Mouse (Mus musculus) lung, adult 2 months (tissue): Measurements from ENCODE around the gene Frat2. TPM values are rescaled to one million over a fixed set of nuclear protein-coding genes. Genes with fewer than 3 reads are reported as not detected.
A peak's percentile ranks its signal among the peaks of the same experiment; 100 is the strongest.

Experiments used
- DNase-seq: peaks from one replicate; pipeline ENCODE4 v3.0.0; 2022
- H3K4me1 ChIP-seq: fragments of 200-500 bp; 2 replicates; pipeline ENCODE4 v1.6.1; 2011; ENCODE audit warnings: low read length; ENCODE audit not compliant: control insufficient read depth, insufficient read depth
- H3K4me3 ChIP-seq: fragments of 200-500 bp; replicated peaks from 2 replicates; pipeline ENCODE3; 2011; ENCODE audit warnings: low read depth, mild to moderate bottlenecking, control low read depth, low read length; ENCODE audit errors: extremely low read depth
- CTCF ChIP-seq: fragments of 200-500 bp; IDR thresholded peaks from 2 replicates; pipeline ENCODE4 v1.5.1; 2011; ENCODE audit warnings: mild to moderate bottlenecking, low read length, control low read depth; ENCODE audit not compliant: insufficient read depth
- POLR2A ChIP-seq: fragments of 200-500 bp; IDR thresholded peaks from 2 replicates; pipeline ENCODE4 v1.6.1; 2011; ENCODE audit warnings: low read depth, mild to moderate bottlenecking, control low read depth, low read length, borderline replicate concordance; ENCODE audit errors: extremely low read depth
- WGBS: fragments of 180-500 bp; shearing (Covaris S2); methylation state at CpG from one replicate; pipeline ENCODE4 v1.1.7; 2018; 5-methylcytosine and 5-hydroxymethylcytosine counted together
- polyA plus RNA-seq: library from polyadenylated mRNA; depleted of rRNA; stranded (reverse); fragments of >200 nt; gene quantifications from 2 replicates; pipeline ENCODE4 v1.2.3, GENCODE M21; 2012

Frat2 gene
- polyA plus RNA-seq, 1 experiment: 3.3 TPM

GRCm38 (mm10) chr19:41846366-41847090 lies 1.4 kb downstream of the Frat2 start:
- 15% methylated on average over 21 of the region's 21 CpGs for WGBS
- H3K4me3 ChIP-seq: peak overlapping the region; percentile 75
- TF ChIP-seq CTCF (no peak), POLR2A (no peak)
- peak; percentile 19 for DNase-seq
- peaks cover 4% of the 10 kb centered on the region; the same call in 1 of the 2 replicates for H3K4me1 ChIP-seq

GRCm38 (mm10) chr19:41844345-41844744 lies 3.6 kb downstream of the Frat2 start:
- no peak for DNase-seq
- TF ChIP-seq CTCF: no peak
- no peak for TF ChIP-seq POLR2A
- Histone ChIP-seq H3K4me1 (peaks cover 4% of the 10 kb centered on the region; the same call in 1 of the 2 replicates), H3K4me3 (no peak overlapping the region)
- 90% methylated on average over 6 of the region's 6 CpGs for WGBS

- no peak for TF ChIP-seq POLR2A
- TF ChIP-seq CTCF: no peak
- 79% methylated on average over 4 of the region's 4 CpGs for WGBS
Observed at GRCm38 (mm10) chr19:41842706-41843105, 5.2 kb downstream of the Frat2 start.

GRCm38 (mm10) chr19:41842196-41842595 lies 5.7 kb downstream of the Frat2 start:
- TF ChIP-seq POLR2A (no peak), CTCF (no peak)
- H3K4me3 ChIP-seq: no peak overlapping the region
- WGBS: 75% methylated on average over 4 of the region's 4 CpGs
- peaks cover 4% of the 10 kb centered on the region; the same call in 1 of the 2 replicates for H3K4me1 ChIP-seq
- DNase-seq: no peak

More at GRCm38 (mm10) chr19:41842706-41843105, 5.2 kb downstream of the Frat2 start:
- DNase-seq: no peak
- H3K4me3 ChIP-seq: no peak overlapping the region
- H3K4me1 ChIP-seq: peaks cover 4% of the 10 kb centered on the region; the same call in 1 of the 2 replicates

GRCm38 (mm10) chr19:41841105-41841750 lies 6.7 kb downstream of the Frat2 start:
- Histone ChIP-seq H3K4me1 (peaks cover 2% of the 10 kb centered on the region; the same call in 1 of the 2 replicates), H3K4me3 (no peak overlapping the region)
- 70% methylated on average over 7 of the region's 7 CpGs for WGBS
- TF ChIP-seq POLR2A (no peak), CTCF (no peak)
- DNase-seq: no peak

- TF ChIP-seq CTCF (no peak), POLR2A (no peak)
- Histone ChIP-seq H3K4me1 (no peaks in the 10 kb centered on the region; the same call in 1 of the 2 replicates), H3K4me3 (no peak overlapping the region)
- WGBS: 95% methylated on average over 3 of the region's 3 CpGs
- no peak for DNase-seq
Observed at GRCm38 (mm10) chr19:41839685-41840084, 8.2 kb downstream of the Frat2 start.

GRCm38 (mm10) chr19:41838808-41839207 lies 9.1 kb downstream of the Frat2 start:
- Histone ChIP-seq H3K4me1 (no peaks in the 10 kb centered on the region; the same call in 1 of the 2 replicates), H3K4me3 (no peak overlapping the region)
- TF ChIP-seq CTCF (no peak), POLR2A (no peak)
- 43% methylated on average over 6 of the region's 6 CpGs for WGBS
- no peak for DNase-seq

- WGBS: 28% methylated on average over 4 of the region's 4 CpGs
- TF ChIP-seq CTCF: no peak
- TF ChIP-seq POLR2A: no peak
- Histone ChIP-seq H3K4me1 (no peaks in the 10 kb centered on the region; the same call in 1 of the 2 replicates), H3K4me3 (no peak overlapping the region)
- DNase-seq: no peak
Observed at GRCm38 (mm10) chr19:41837917-41838261, 10.0 kb downstream of the Frat2 start.

- no peak overlapping the region for H3K4me3 ChIP-seq
- no peaks in the 10 kb centered on the region; the same call in 1 of the 2 replicates for H3K4me1 ChIP-seq
- DNase-seq: no peak
- TF ChIP-seq POLR2A (no peak), CTCF (no peak)
- WGBS: 50% methylated on average over 9 of the region's 9 CpGs
Observed at GRCm38 (mm10) chr19:41837194-41837916, 10.6 kb downstream of the Frat2 start.
